Mouse (Mus musculus) G1E-ER4 (cell line): ENCODE results near the gene Gpr171. TPM values are rescaled to one million over a fixed set of nuclear protein-coding genes. Genes with fewer than 3 reads are reported as not detected.
A peak's percentile ranks its signal among the peaks of the same experiment; 100 is the strongest.

Source experiments
- GATA1 ChIP-seq: IDR thresholded peaks from one replicate; pipeline ENCODE4 v1.8.0; 2012; ENCODE audit warnings: low read length, inconsistent platforms
- polyA plus RNA-seq: library from polyadenylated mRNA; stranded (reverse); fragments of >175 nt; gene quantifications from 2 replicates; pipeline ENCODE4 v1.2.3, GENCODE M21; 2012

Gene Gpr171
- polyA plus RNA-seq = 0.03 TPM in 2 replicates

DNA sequence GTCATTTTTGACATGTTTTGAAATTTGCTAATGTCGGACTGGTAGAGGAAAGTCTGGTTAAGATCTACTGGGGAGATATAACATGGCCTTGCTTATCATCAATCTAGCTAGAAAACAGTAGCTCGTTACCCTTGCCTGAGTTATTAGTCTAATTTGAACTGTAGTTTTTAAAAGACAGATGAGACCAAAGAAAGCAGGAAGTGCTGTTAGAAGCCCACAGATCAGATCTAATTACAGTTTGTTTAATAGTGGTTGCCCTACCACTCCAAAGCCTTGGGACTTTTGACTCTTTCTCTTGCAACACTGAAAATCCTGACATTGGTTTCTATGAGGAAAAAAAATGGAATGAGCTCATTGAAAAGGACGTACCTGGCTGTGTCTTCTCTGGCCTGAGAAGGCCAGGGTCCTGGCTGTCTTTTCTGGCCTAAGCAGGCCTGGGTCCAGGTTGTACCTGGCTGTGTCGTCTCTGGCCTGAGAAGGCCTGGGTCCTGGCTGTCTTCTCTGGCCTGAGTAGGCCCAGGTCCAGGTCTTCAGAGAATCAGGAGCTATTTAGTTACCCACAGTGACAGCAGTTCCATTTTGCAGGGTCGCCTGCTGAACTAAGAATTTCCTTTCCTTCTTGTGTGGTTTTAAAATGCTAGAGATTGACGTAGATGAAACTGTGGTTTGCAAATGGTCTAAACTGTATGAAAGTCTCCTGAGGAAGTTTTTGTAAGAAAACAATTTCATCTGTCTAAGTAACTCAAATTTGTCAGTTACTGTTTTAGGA is at the start of gene Gpr171:
Gene Gpr171, minus strand, starts transcription at position 604 of the 769 bp plus-strand sequence.
- no peak for TF ChIP-seq GATA1

DNA sequence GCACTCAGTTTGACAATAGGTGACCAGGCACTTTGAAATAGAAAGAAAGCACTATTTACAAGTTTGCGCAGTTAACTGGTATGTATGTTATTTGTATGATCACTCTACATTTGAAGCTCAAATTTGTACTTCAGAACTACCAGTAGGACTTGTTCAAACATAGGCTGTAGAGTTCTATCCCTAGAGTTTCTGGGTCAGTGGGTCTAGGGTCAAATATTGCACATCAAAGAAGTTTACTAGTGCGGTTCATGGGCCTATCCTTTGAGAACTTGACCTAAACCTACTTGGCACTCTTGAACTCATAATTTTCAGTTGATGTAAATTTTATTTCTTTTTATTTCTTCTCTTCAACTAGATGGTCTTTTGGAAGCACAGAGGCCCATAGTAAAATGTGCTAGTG is 49.0 kb upstream of the Gpr171 start:
- no peak for TF ChIP-seq GATA1

DNA sequence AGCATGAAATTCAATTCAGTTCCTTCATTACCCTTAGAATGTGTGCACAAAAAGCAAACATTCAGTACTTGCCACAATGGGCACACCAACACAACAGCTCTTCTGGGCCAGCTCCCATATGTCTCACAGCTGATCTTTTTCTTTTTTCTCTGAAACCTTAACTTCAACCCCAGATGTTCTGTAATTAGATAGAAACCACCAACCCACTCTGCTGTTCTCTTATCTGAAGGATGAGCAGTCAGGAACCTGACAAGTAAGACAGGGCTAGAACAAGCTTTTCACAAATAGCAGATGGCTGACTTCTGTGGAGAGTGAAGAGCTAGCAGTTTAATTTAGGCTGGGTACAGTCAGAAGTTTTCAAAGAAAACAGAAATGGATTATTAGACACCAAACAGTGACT is 48.0 kb upstream of the Gpr171 start:
- no peak for TF ChIP-seq GATA1

GRCm38 (mm10) chr3:59145194-59145593 is 43.6 kb upstream of the Gpr171 start:
- no peak for TF ChIP-seq GATA1

- no peak for TF ChIP-seq GATA1
Measured at GRCm38 (mm10) chr3:59141507-59142305, 40.1 kb upstream of the Gpr171 start.

DNA sequence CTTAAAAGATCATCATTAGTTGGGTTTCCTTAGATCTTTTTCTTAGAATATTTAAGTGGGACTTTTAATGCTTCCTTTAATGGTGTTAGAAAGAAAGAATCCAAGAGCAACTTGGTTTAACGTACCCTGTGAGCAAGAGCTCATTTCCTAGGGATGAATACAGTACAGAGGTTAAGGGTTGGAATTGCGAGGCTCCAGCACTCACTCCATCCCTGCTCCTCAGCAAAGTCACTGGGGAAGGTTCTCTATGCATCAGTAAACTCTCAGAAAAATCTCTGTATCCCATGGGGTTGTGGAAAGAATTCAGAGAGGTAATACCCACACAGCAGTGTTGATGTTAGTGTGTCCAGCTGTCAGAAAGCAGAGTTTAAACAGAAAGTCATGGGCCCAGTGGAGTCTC is 38.5 kb upstream of the Gpr171 start:
- no peak for TF ChIP-seq GATA1

DNA sequence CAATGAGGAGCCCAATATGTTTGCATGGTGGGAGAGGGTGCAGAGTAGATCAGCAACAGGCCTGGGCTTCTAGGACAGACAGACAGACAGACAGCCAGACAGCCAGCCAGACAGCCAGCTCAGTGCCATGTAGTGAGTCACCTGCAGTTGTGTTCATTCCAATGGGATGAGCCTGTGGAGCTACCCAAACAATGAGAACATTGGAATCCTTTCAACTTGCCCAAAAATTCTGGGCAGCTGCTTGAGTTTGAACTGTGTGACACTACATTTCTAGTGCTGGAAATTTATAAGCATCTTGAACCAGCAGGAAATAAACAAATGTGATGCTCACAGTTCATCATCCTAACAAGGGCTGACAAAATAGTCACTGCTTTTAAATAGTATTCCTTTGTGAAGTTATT is 38.0 kb upstream of the Gpr171 start:
- no peak for TF ChIP-seq GATA1

DNA sequence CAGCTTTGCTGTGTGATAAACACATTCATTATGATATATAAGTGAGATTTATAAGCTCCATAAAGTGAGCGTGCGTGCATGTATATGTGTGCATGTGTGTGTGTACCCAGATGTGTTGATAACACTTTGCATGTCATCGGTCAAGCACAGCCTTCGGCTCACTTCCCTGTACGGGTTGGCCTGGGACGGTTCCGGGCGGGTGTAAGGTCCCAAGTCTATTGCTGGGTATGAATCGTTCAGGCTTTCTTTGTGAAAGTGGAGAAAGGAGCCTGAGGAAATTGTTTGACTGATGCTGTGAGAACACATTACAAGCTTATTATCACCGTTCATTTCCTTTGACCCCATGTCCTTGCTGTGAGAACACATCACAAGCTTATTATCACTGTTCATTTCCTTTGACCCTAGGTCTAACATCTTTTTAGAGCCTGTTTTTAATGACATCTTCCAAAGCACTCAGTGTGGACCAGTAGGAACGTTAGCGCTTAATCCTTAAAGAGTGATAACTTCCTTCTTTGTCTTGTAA is 37.4 kb upstream of the Gpr171 start:
- no peak for TF ChIP-seq GATA1

DNA sequence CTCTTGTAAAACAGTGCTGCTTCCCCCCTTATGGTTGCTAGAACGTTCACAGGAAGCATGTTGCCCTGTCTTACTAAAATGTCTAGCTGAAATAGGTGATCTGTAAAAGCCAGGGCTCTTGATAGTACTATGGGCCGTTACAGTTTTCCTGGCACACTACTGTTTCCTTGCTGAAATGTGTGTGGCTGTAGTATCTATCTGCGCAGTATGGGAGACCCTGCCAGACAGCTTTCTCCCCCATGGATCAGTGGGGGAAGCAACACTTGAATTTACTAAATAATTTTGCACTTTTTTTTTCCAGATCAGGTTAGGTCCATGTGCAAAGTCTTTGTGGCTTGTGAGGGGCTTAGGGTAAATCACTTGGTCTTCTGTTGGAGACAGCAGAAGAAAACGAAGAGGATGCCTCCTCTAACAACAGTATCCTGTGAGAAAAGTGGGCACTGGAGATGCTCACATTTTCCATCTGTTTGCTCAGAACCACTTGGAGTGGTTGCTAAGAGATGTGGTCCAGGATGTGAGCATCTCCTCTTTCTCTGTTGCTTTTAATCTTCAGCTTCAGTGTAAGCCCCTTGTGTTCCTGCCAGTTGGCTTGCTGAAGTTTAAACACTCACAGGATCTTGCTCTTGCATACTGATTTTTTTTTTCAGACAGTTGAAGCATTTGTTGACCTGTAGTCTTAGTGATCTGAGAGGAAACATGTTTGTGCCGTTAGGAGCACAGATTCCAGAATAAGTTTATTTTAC is 34.5 kb upstream of the Gpr171 start:
- TF ChIP-seq GATA1 = no peak

DNA sequence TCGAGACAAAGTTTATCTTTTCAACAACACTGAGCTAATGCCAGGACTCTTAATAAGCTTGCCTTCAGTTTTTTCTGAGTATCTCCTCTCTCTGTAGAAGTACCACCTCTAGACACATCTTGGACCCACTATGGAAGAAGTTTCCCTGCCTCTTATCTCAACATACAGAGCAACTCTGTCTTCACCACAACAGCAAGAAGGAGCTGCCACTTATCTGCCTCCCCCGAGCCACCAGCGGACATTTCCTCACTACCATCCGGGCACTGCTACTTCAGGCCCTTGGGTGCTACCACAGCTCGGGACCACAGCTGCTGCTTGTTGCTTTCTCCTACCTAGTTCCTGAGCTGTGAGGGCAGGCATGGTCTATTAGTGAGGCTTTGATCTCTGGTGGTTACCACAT is 31.6 kb upstream of the Gpr171 start:
- TF ChIP-seq GATA1 = peak; percentile 6

- no peak for TF ChIP-seq GATA1
Measured at GRCm38 (mm10) chr3:59131966-59132365, 30.3 kb upstream of the Gpr171 start.

- no peak for TF ChIP-seq GATA1
Measured at GRCm38 (mm10) chr3:59131081-59131480, 29.5 kb upstream of the Gpr171 start.

GRCm38 (mm10) chr3:59130431-59130830 is 28.8 kb upstream of the Gpr171 start:
- TF ChIP-seq GATA1 = no peak

GRCm38 (mm10) chr3:59129547-59129946 is 27.9 kb upstream of the Gpr171 start:
- no peak for TF ChIP-seq GATA1

- no peak for TF ChIP-seq GATA1
Measured at GRCm38 (mm10) chr3:59128681-59129080, 27.1 kb upstream of the Gpr171 start.
